Mouse (Mus musculus) liver, embryonic 13.5 days (tissue): Measurements from ENCODE around the gene Trp53i13. TPM values are rescaled to one million over a fixed set of nuclear protein-coding genes. Genes with fewer than 3 reads are reported as not detected.
A peak's percentile ranks its signal among the peaks of the same experiment; 100 is the strongest.

Experiments used
- ATAC-seq: fragments of 200-750 bp; cut with Nextera tagmentation; 2 replicates; pipeline ENCODE4 v1.8.0; 2017; ENCODE audit warnings: low read depth, mild to moderate bottlenecking, moderate number of reproducible peaks, moderate library complexity
- DNase-seq: peaks from one replicate; pipeline ENCODE4 v3.0.0; 2022
- H3K27ac ChIP-seq: fragments of 300-500 bp; sonication (generic); 2 replicates; pipeline ENCODE4 v1.5.1; 2015; ENCODE audit warnings: moderate library complexity, mild to moderate bottlenecking, inconsistent platforms
- H3K27me3 ChIP-seq: fragments of 300-500 bp; sonication (generic); 2 replicates; pipeline ENCODE4 v1.6.1; 2015; ENCODE audit warnings: mild to moderate bottlenecking, inconsistent platforms
- H3K36me3 ChIP-seq: fragments of 300-500 bp; sonication (generic); 2 replicates; pipeline ENCODE4 v1.6.1; 2015; ENCODE audit warnings: mild to moderate bottlenecking, inconsistent platforms
- H3K4me1 ChIP-seq: fragments of 300-500 bp; sonication (generic); replicated peaks from 2 replicates; pipeline ENCODE4 v1.6.1; 2015; ENCODE audit warnings: inconsistent platforms
- H3K4me2 ChIP-seq: fragments of 300-500 bp; sonication (generic); 2 replicates; pipeline ENCODE4 v1.6.1; 2015; ENCODE audit warnings: inconsistent platforms, mild to moderate bottlenecking, moderate library complexity
- H3K4me3 ChIP-seq: fragments of 300-500 bp; sonication (generic); replicated peaks from 2 replicates; pipeline ENCODE4 v1.5.1; 2015; ENCODE audit warnings: mild to moderate bottlenecking, inconsistent platforms
- H3K9ac ChIP-seq: fragments of 300-500 bp; sonication (generic); 2 replicates; pipeline ENCODE4 v1.6.1; 2015; ENCODE audit warnings: mild to moderate bottlenecking, inconsistent platforms
- H3K9me3 ChIP-seq: fragments of 300-500 bp; sonication (generic); replicated peaks from 2 replicates; pipeline ENCODE4 v1.6.1; 2016; ENCODE audit warnings: inconsistent platforms
- WGBS: fragments of 180-500 bp; shearing (Covaris S2); methylation state at CpG from one replicate; pipeline ENCODE4 v1.1.7; 2015; ENCODE audit not compliant: insufficient replicate concordance; 5-methylcytosine and 5-hydroxymethylcytosine counted together
- polyA plus RNA-seq: library from polyadenylated mRNA; unstranded; fragments of >200 nt; fragmentation: Nextera tagmentation; extraction: Ambion mirVana; gene quantifications from 2 replicates; pipeline ENCODE4 v1.2.1, GENCODE M21; 2015

Trp53i13 gene
- polyA plus RNA-seq, 1 experiment from 2014 or later = 5.5 TPM

DNA sequence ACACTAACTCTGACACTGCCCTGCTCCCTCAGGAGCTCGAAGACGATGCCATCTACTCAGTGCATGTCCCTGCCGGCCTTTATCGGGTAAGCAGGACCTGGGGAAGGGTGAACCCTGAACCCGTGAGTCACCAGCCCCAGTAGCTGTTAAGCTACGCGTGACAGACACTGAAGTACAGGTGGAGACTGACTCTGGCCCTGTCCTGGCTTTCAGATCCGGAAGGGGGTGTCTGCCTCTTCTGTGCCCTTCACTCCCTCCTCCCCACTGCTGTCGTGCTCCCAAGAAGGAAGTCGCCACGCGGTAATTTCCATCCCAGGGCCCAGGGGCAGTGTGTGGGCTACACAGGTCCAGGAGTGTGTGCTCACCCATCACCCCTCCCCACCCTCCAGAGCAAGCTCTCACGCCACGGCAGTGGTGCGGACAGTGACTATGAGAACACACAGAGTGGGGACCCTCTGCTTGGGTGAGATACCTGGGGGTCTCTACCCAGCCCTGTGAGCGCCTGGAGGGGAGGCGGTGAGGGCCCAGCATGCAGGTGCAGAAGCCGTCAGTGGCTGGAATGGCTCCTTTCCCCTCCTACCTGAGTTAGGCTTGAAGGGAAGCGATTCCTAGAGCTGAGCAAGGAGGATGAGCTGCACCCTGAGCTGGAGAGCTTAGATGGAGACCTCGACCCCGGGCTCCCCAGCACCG lies 10.3 kb downstream of the Trp53i13 start:
- Histone ChIP-seq H3K4me1 (peaks cover 17% of the 10 kb centered on the region), H3K27ac (no peak overlapping the region), H3K9ac (no peak overlapping the region), H3K36me3 (peaks cover 51% of the 10 kb centered on the region), H3K9me3 (no peaks in the 10 kb centered on the region), H3K4me3 (no peak overlapping the region), H3K27me3 (no peaks in the 10 kb centered on the region), H3K4me2 (no peak overlapping the region)
- DNase-seq = no peak
- WGBS = 78% methylated on average over 22 of the region's 22 CpGs
- no peak for ATAC-seq

DNA sequence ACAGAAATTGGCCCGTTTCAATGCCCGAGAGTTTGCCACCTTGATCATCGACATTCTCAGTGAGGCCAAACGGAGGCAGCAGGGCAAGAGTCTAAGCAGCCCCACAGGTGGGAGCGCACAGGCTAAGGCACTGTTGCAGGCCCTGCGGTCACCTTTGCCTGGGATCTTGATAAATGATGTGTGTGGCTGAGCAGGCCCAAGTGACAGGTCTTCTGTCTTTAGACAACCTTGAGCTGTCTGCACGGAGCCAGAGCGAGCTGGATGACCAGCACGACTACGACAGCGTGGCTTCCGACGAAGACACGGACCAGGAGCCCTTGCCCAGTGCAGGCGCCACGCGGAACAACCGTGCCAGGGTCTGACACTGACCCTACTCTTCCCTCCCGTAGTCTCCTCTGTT lies 11.4 kb downstream of the Trp53i13 start:
- 91% methylated on average over 19 of the region's 19 CpGs for WGBS
- H3K27ac ChIP-seq = no peak overlapping the region
- no peak for ATAC-seq
- peaks cover 62% of the 10 kb centered on the region for H3K36me3 ChIP-seq
- no peak overlapping the region for H3K4me3 ChIP-seq
- H3K27me3 ChIP-seq = no peaks in the 10 kb centered on the region
- H3K9ac ChIP-seq = no peak overlapping the region
- H3K9me3 ChIP-seq = no peaks in the 10 kb centered on the region
- no peak overlapping the region for H3K4me2 ChIP-seq
- DNase-seq = no peak
- peaks cover 17% of the 10 kb centered on the region for H3K4me1 ChIP-seq

DNA sequence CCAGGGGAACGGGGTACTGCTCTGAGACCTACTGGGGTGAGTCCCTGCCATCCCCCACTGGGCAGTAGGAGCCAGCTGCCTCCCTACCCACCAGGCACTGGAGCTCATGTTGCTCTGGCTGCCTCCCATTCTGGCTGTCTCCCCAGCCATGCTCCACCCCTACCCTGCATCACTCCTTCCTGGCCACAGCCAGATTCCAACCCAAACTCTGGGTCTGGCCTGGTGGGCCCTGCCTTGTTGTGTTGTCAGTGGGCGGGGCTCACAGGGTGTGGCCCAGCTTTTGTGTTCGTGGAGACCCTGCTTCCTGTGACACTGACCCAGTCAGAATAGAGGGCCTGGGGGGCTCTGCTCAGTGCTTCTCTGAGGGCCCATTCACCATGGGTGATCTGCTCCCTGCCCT lies 12.3 kb downstream of the Trp53i13 start:
- H3K36me3 ChIP-seq = peaks cover 64% of the 10 kb centered on the region
- ATAC-seq = no peak

DNA sequence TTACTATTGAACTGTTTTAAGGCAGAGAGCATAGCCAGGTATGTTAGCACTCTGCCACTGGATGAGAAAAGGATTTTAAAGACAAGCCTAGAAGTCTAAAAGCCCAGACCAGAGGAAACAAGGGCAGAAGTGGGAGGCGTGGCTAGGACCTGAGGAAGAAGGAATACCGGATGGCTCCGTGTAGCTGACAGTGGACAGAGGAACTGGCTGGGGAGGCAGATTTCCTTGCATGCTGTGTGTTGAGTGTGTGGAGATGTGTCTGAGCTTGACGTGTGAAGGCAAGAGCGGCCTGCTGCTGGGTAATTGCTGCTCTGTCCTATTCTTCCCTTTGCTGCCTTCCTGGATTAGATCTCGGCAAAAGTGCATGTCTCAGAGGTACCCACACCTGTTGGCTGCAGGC lies 13.3 kb downstream of the Trp53i13 start:
- H3K36me3 ChIP-seq = peaks cover 64% of the 10 kb centered on the region
- ATAC-seq = no peak
- H3K27ac ChIP-seq = no peak overlapping the region

More for the DNA sequence above, 12.3 kb downstream of the Trp53i13 start:
- no peak overlapping the region for H3K4me2 ChIP-seq
- DNase-seq = no peak
- 58% methylated on average over 3 of the region's 3 CpGs for WGBS
- H3K27ac ChIP-seq = no peak overlapping the region
- no peak overlapping the region for H3K4me3 ChIP-seq
- no peaks in the 10 kb centered on the region for H3K27me3 ChIP-seq
- no peaks in the 10 kb centered on the region for H3K9me3 ChIP-seq
- peaks cover 17% of the 10 kb centered on the region for H3K4me1 ChIP-seq
- no peak overlapping the region for H3K9ac ChIP-seq

DNA sequence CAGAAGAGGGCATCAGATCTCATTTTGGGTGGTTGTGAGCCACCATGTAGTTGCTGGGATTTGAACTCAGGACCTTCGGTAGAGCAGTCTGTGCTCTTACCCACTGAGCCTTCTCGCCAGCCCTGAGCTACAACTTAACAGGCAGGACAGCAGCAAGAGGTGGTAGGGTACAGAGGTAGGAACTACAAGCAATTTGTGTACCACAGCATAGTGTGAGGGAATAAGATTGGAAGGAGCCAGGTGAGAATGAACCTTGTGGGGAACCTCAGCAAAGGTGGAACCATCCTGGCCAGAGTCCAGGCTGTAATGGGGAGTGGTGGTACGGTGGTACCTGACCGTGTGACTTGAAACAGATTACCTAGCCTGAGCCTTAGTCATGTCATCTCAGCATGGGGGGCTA lies 13.8 kb downstream of the Trp53i13 start:
- Histone ChIP-seq H3K27me3 (no peaks in the 10 kb centered on the region), H3K9ac (no peak overlapping the region), H3K27ac (no peak overlapping the region), H3K4me2 (no peak overlapping the region), H3K9me3 (no peaks in the 10 kb centered on the region), H3K36me3 (peaks cover 62% of the 10 kb centered on the region), H3K4me3 (no peak overlapping the region), H3K4me1 (peaks cover 24% of the 10 kb centered on the region)
- DNase-seq (no peak), ATAC-seq (no peak)
- WGBS = 88% methylated on average over 4 of the region's 4 CpGs

More for the DNA sequence above, 13.3 kb downstream of the Trp53i13 start:
- Histone ChIP-seq H3K4me3 (no peak overlapping the region), H3K27me3 (no peaks in the 10 kb centered on the region), H3K4me1 (peaks cover 19% of the 10 kb centered on the region), H3K9me3 (no peaks in the 10 kb centered on the region), H3K4me2 (no peak overlapping the region), H3K9ac (no peak overlapping the region)
- DNase-seq = no peak
- 74% methylated on average over 6 of the region's 6 CpGs for WGBS

DNA sequence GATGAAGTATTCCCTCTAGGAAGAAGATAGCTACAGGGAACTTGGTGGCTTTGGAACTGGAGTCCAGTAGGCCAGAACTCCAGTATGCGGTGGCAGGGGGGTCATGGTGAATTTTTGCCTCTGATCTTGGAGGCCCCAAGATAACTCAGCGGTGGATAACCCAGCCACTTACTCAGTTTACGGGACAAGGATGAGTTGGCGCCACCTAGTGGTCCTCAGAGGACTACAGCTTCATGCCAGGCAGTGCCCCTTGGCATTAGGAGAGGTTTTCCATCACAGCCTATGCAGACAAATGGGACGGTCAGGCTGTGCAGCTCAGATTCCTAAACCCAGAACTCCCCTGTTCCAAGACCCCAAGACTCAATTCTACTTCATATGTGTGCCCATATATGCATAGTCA lies 14.4 kb downstream of the Trp53i13 start:
- WGBS = 23% methylated on average over 5 of the region's 5 CpGs
- ATAC-seq = no peak; the same call in 1 of the 2 replicates
- Histone ChIP-seq H3K4me3 (no peak overlapping the region), H3K4me1 (peaks cover 27% of the 10 kb centered on the region), H3K27ac (no peak overlapping the region), H3K27me3 (no peaks in the 10 kb centered on the region), H3K4me2 (no peak overlapping the region), H3K9ac (no peak overlapping the region), H3K9me3 (no peaks in the 10 kb centered on the region), H3K36me3 (peaks cover 56% of the 10 kb centered on the region)
- DNase-seq = peak; percentile 55

DNA sequence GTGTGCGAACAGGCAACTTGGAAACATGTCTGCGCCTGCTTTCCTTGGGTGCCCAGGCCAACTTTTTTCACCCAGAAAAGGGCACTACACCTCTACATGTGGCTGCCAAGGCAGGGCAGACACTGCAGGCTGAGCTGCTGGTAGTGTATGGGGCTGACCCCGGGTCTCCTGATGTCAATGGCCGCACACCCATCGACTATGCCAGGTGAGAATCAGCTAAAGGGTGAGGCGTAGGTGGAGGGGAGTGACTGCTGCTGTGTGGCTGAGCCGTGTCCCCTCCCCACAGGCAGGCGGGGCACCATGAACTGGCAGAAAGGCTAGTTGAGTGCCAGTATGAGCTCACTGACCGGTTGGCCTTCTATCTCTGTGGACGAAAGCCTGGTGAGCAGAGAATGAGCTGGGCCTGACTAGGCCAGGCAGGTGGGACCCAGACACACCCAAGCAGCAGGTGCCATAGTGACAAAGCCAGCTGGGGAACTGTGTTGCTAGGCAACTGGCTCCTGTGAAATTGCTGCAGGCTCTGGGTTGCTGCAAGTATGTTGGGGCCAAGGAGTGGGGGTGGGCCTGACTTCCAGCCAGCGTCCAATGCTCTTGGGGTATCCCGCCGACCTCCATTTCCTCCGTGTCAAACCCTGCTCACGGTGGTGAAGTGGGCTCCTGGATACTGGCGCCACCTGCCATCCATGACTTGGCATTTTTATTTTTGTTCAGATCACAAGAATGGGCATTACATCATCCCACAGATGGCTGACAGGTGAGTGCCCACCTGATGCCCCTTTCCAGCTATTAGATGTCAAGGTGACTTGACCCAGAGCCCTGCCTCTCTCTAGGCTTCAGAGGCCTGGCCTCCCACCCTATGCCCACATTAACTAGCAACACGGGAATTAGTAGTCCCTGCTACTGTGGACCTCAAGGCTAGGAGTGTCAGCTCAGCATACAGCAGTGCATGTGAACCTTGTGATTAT lies 15.1 kb downstream of the Trp53i13 start:
- WGBS = 79% methylated on average over 17 of the region's 17 CpGs
- H3K4me1 ChIP-seq = peaks cover 35% of the 10 kb centered on the region

DNA sequence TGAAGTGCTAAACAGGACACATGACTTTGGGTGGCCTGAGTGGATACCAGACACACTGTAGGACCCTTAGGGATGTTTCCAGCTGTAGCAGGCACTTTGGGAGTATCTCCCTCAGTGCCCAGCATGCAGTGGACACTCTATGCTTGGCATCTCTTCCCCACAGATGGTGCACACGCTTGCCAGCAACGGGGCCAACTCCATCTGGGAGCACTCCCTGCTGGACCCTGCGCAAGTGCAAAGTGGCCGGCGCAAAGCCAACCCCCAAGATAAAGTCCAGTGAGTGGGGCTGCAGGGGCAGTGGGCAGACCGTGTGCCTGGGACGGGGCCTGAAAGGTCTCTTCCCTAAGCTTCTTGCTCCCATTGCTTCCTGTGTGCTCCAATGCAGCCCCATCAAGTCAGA lies 16.4 kb downstream of the Trp53i13 start:
- H3K4me3 ChIP-seq = no peak overlapping the region
- H3K9me3 ChIP-seq = no peaks in the 10 kb centered on the region
- no peaks in the 10 kb centered on the region for H3K27me3 ChIP-seq
- 86% methylated on average over 7 of the region's 7 CpGs for WGBS
- H3K4me1 ChIP-seq = peaks cover 48% of the 10 kb centered on the region
- no peak for DNase-seq
- ATAC-seq = no peak
- H3K4me2 ChIP-seq = no peak overlapping the region
- H3K9ac ChIP-seq = no peak overlapping the region
- no peak overlapping the region for H3K27ac ChIP-seq
- peaks cover 35% of the 10 kb centered on the region for H3K36me3 ChIP-seq

More for the DNA sequence above, 15.1 kb downstream of the Trp53i13 start:
- no peak overlapping the region for H3K4me2 ChIP-seq
- no peak overlapping the region for H3K4me3 ChIP-seq
- no peaks in the 10 kb centered on the region for H3K27me3 ChIP-seq
- H3K36me3 ChIP-seq = peaks cover 48% of the 10 kb centered on the region
- no peak overlapping the region for H3K27ac ChIP-seq
- H3K9ac ChIP-seq = no peak overlapping the region
- no peak for ATAC-seq
- no peak for DNase-seq
- H3K9me3 ChIP-seq = no peaks in the 10 kb centered on the region

DNA sequence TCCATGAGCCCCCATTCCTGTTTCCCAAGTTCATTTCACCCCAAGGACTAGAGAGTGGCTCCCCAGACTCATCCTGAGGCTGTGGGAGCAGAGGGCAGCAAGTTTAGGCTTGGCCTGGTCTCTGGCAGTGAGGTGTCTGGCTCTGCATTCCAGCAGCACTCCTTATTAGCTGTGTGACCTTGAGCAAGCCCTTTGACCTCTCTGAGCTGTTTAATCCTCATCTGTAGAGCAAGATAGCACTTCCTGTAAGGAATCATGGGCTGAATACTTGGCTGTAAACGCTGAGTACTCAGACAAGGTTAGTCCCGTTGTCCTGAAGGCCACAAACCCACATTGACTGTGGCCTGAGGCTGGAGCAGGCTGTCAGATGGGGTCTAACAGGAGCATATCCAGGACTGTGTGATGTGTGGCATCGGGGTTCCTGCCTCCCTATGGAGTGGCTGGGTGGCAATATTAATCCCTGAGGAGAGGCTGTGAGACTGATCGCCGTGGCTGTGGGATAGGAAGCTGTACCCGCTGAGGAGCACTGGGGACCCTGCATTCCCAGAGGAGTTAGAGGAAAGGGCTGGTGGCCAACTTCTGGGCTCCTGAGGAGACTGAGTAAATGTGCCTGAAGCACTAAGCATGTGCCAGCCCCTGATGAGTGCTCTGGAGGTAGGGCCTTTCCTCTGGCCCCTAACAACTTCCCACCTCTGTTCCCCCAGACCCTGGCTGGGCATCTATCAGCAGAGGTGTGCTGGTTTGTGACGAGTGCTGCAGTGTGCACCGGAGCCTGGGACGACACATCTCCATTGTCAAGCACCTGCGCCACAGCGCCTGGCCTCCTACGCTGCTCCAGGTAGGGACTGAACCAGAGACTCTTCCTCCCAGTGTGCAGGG lies 17.3 kb downstream of the Trp53i13 start:
- ATAC-seq (no peak), DNase-seq (no peak)
- WGBS = 83% methylated on average over 12 of the region's 12 CpGs
- Histone ChIP-seq H3K4me2 (no peak overlapping the region), H3K27ac (peak overlapping the region; percentile 31), H3K36me3 (peaks cover 27% of the 10 kb centered on the region), H3K4me1 (peaks cover 56% of the 10 kb centered on the region), H3K4me3 (no peak overlapping the region), H3K9ac (no peak overlapping the region), H3K9me3 (no peaks in the 10 kb centered on the region), H3K27me3 (no peaks in the 10 kb centered on the region)

DNA sequence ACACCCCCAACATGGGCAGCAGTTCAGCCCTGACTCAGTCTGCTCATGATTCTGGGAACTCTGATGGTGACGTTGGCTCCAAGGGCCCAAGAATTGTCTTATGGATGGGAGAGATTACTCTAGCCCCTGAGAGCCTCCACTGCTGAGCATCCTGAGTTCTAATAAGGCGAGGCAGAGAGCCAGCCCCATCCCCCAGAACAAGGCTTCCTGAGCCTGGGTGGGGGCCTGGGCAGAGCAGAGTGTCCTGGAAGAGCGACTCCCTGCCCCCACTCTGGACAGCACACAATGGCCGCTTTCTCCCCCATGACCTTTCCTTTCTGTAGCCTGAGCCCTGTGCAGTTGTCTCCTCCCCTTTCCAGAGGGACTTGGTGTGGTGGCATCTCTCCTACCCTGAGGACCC lies 17.9 kb downstream of the Trp53i13 start:
- Histone ChIP-seq H3K4me2 (no peak overlapping the region), H3K27ac (peak overlapping the region; percentile 31), H3K9ac (no peak overlapping the region), H3K9me3 (no peaks in the 10 kb centered on the region), H3K4me3 (no peak overlapping the region), H3K36me3 (peaks cover 20% of the 10 kb centered on the region), H3K27me3 (no peaks in the 10 kb centered on the region), H3K4me1 (peaks cover 56% of the 10 kb centered on the region)
- ATAC-seq (no peak), DNase-seq (no peak)
- 55% methylated on average over 4 of the region's 4 CpGs for WGBS

DNA sequence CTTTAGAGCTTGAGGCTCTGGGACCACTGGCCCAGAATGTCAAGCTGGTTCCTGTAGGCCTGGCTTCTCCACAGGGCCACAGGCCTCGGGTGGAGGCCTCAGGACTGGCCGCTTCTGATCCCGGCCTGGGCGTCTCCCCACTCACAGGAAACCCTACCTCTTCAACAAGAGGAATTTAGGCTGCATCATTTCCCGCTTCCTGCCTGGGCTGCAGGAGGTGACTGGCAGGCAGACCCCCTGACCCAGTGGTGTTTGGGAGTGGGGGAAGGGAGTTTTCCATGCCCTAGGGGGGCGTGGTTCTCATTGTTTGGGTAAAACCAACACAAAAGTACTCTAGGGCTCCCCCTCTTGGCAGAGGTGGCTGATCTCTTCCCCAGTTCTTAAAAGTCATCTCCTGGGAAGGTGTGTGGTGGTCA lies 18.4 kb downstream of the Trp53i13 start:
- H3K27ac ChIP-seq = peak overlapping the region; percentile 31
- H3K36me3 ChIP-seq = peaks cover 15% of the 10 kb centered on the region
- DNase-seq = peak; percentile 54
- H3K27me3 ChIP-seq = no peaks in the 10 kb centered on the region
- no peak for ATAC-seq
- no peak overlapping the region for H3K4me2 ChIP-seq
- whole genome bisulfite sequencing = 39% methylated on average over 6 of the region's 6 CpGs
- H3K9ac ChIP-seq = peak overlapping the region; percentile 29; the same call in 1 of the 2 replicates
- no peaks in the 10 kb centered on the region for H3K9me3 ChIP-seq
- peaks cover 59% of the 10 kb centered on the region for H3K4me1 ChIP-seq
- H3K4me3 ChIP-seq = no peak overlapping the region
